Mouse (Mus musculus): Measurements from ENCODE around the gene F2r. TPM values are rescaled to one million over a fixed set of nuclear protein-coding genes. Genes with fewer than 3 reads are reported as not detected.
A peak's percentile ranks its signal among the peaks of the same experiment; 100 is the strongest.

The F2r gene
- polyA plus RNA-seq (2014; fragmentation: Nextera tagmentation; extraction: Ambion mirVana) = 142 and 156 TPM in 2 replicates

- Histone ChIP-seq H3K27me3 (replicated peaks; ENCODE audit: control insufficient read depth, insufficient read depth, low read length) (no peaks in the 10 kb centered on the region), H3K4me3 (ENCODE audit: low read depth, low read length) (peak within 1 kb of the TSS; percentile 92), H3K4me1 (replicated peaks; ENCODE audit: control insufficient read depth, insufficient read depth, low read length) (peaks cover 28% of the 10 kb centered on the region), H3K9me3 (ENCODE audit: control insufficient read depth, low read length) (no peaks in the 10 kb centered on the region), H3K27ac (ENCODE audit: low read depth, low read length) (peak within 1 kb of the TSS; percentile 88), H3K9ac (ENCODE audit: low read depth, low read length) (peak within 1 kb of the TSS; percentile 97), H3K4me2 (peak within 1 kb of the TSS; percentile 82), H3K36me3 (ENCODE audit: control insufficient read depth, insufficient read depth, low read length) (peaks cover 7% of the 10 kb centered on the region; the same call in 1 of the 2 replicates)
- DNase-seq (ENCODE audit: low spot score) (peak; percentile 89), ATAC-seq (replicated peaks; ENCODE audit: low FRiP score) (peak; percentile 89)
- WGBS = under 1% methylated on average over 42 of the region's 42 CpGs
Measured at GRCm38 (mm10) chr13:95618309-95618712, at the start of gene F2r. TSS of gene F2r (minus strand) at chr13:95618487.

- H3K27me3 ChIP-seq (replicated peaks; ENCODE audit: control insufficient read depth, insufficient read depth, low read length) = no peaks in the 10 kb centered on the region
- no peak overlapping the region for H3K4me2 ChIP-seq
- ATAC-seq (replicated peaks; ENCODE audit: low FRiP score) = no peak
- H3K9ac ChIP-seq (ENCODE audit: low read depth, low read length) = no peak overlapping the region
- H3K27ac ChIP-seq (ENCODE audit: low read depth, low read length) = no peak overlapping the region
- H3K9me3 ChIP-seq (ENCODE audit: control insufficient read depth, low read length) = peaks cover 3% of the 10 kb centered on the region
- DNase-seq (ENCODE audit: low spot score) = no peak
- WGBS = 36% methylated on average over 7 of the region's 7 CpGs
- no peak overlapping the region for H3K4me3 ChIP-seq (ENCODE audit: low read depth, low read length)
- peaks cover 6% of the 10 kb centered on the region for H3K4me1 ChIP-seq (replicated peaks; ENCODE audit: control insufficient read depth, insufficient read depth, low read length)
- peaks cover 14% of the 10 kb centered on the region for H3K36me3 ChIP-seq (ENCODE audit: control insufficient read depth, insufficient read depth, low read length)
Measured at GRCm38 (mm10) chr13:95667260-95667659, 49.0 kb upstream of the F2r start.

GRCm38 (mm10) chr13:95665644-95666356, 47.5 kb upstream of the F2r start:
- H3K36me3 ChIP-seq (ENCODE audit: control insufficient read depth, insufficient read depth, low read length) = peaks cover 19% of the 10 kb centered on the region
- WGBS = 92% methylated on average over 13 of the region's 13 CpGs

GRCm38 (mm10) chr13:95663834-95664233, 45.5 kb upstream of the F2r start:
- Histone ChIP-seq H3K4me2 (no peak overlapping the region), H3K27ac (ENCODE audit: low read depth, low read length) (no peak overlapping the region), H3K4me3 (ENCODE audit: low read depth, low read length) (no peak overlapping the region), H3K36me3 (ENCODE audit: control insufficient read depth, insufficient read depth, low read length) (peaks cover 15% of the 10 kb centered on the region), H3K27me3 (replicated peaks; ENCODE audit: control insufficient read depth, insufficient read depth, low read length) (no peaks in the 10 kb centered on the region), H3K9ac (ENCODE audit: low read depth, low read length) (no peak overlapping the region), H3K9me3 (ENCODE audit: control insufficient read depth, low read length) (peaks cover 1% of the 10 kb centered on the region), H3K4me1 (replicated peaks; ENCODE audit: control insufficient read depth, insufficient read depth, low read length) (0 out of 2 replicates have a peak, but pooled peaks cover 2% of the 10 kb centered on the region)
- DNase-seq (ENCODE audit: low spot score) (no peak), ATAC-seq (replicated peaks; ENCODE audit: low FRiP score) (no peak)
- WGBS = 92% methylated on average over 4 of the region's 4 CpGs

More at GRCm38 (mm10) chr13:95665644-95666356, 47.5 kb upstream of the F2r start:
- DNase-seq (ENCODE audit: low spot score) = no peak
- H3K4me2 ChIP-seq = no peak overlapping the region
- H3K27me3 ChIP-seq (replicated peaks; ENCODE audit: control insufficient read depth, insufficient read depth, low read length) = no peaks in the 10 kb centered on the region
- ATAC-seq (replicated peaks; ENCODE audit: low FRiP score) = no peak
- no peak overlapping the region for H3K4me3 ChIP-seq (ENCODE audit: low read depth, low read length)
- peaks cover 3% of the 10 kb centered on the region for H3K9me3 ChIP-seq (ENCODE audit: control insufficient read depth, low read length)
- H3K4me1 ChIP-seq (replicated peaks; ENCODE audit: control insufficient read depth, insufficient read depth, low read length) = peaks cover 3% of the 10 kb centered on the region; the same call in 1 of the 2 replicates
- no peak overlapping the region for H3K27ac ChIP-seq (ENCODE audit: low read depth, low read length)
- H3K9ac ChIP-seq (ENCODE audit: low read depth, low read length) = no peak overlapping the region

GRCm38 (mm10) chr13:95659432-95659831, 41.1 kb upstream of the F2r start:
- DNase-seq (ENCODE audit: low spot score) (no peak), ATAC-seq (replicated peaks; ENCODE audit: low FRiP score) (no peak)
- Histone ChIP-seq H3K4me3 (ENCODE audit: low read depth, low read length) (no peak overlapping the region), H3K36me3 (ENCODE audit: control insufficient read depth, insufficient read depth, low read length) (peaks cover 17% of the 10 kb centered on the region), H3K9me3 (ENCODE audit: control insufficient read depth, low read length) (no peaks in the 10 kb centered on the region; the same call in 1 of the 2 replicates), H3K4me2 (no peak overlapping the region), H3K4me1 (replicated peaks; ENCODE audit: control insufficient read depth, insufficient read depth, low read length) (peaks cover 35% of the 10 kb centered on the region), H3K27ac (ENCODE audit: low read depth, low read length) (no peak overlapping the region), H3K27me3 (replicated peaks; ENCODE audit: control insufficient read depth, insufficient read depth, low read length) (no peaks in the 10 kb centered on the region), H3K9ac (ENCODE audit: low read depth, low read length) (no peak overlapping the region)
- WGBS = 79% methylated on average over 7 of the region's 7 CpGs

- peak overlapping the region; percentile 44 for H3K4me2 ChIP-seq
- H3K27ac ChIP-seq (ENCODE audit: low read depth, low read length) = peak overlapping the region; percentile 62
- H3K9ac ChIP-seq (ENCODE audit: low read depth, low read length) = no peak overlapping the region
- peaks cover 51% of the 10 kb centered on the region for H3K4me1 ChIP-seq (replicated peaks; ENCODE audit: control insufficient read depth, insufficient read depth, low read length)
- peak; percentile 69 for DNase-seq (ENCODE audit: low spot score)
- no peak overlapping the region for H3K4me3 ChIP-seq (ENCODE audit: low read depth, low read length)
- H3K9me3 ChIP-seq (ENCODE audit: control insufficient read depth, low read length) = no peaks in the 10 kb centered on the region
- peaks cover 12% of the 10 kb centered on the region for H3K36me3 ChIP-seq (ENCODE audit: control insufficient read depth, insufficient read depth, low read length)
- peak; percentile 90 for ATAC-seq (replicated peaks; ENCODE audit: low FRiP score)
- WGBS = 18% methylated on average over 9 of the region's 9 CpGs
- H3K27me3 ChIP-seq (replicated peaks; ENCODE audit: control insufficient read depth, insufficient read depth, low read length) = no peaks in the 10 kb centered on the region
Measured at GRCm38 (mm10) chr13:95657171-95657570, 38.9 kb upstream of the F2r start.

- H3K27ac ChIP-seq (ENCODE audit: low read depth, low read length) = peak overlapping the region; percentile 35; the same call in 1 of the 2 replicates
- ATAC-seq (replicated peaks; ENCODE audit: low FRiP score) = no peak
- no peak overlapping the region for H3K4me2 ChIP-seq
- 53% methylated on average over 9 of the region's 9 CpGs for WGBS
- DNase-seq (ENCODE audit: low spot score) = no peak
- no peak overlapping the region for H3K9ac ChIP-seq (ENCODE audit: low read depth, low read length)
- no peaks in the 10 kb centered on the region for H3K9me3 ChIP-seq (ENCODE audit: control insufficient read depth, low read length)
- peaks cover 7% of the 10 kb centered on the region; the same call in 1 of the 2 replicates for H3K36me3 ChIP-seq (ENCODE audit: control insufficient read depth, insufficient read depth, low read length)
- no peak overlapping the region for H3K4me3 ChIP-seq (ENCODE audit: low read depth, low read length)
- no peaks in the 10 kb centered on the region for H3K27me3 ChIP-seq (replicated peaks; ENCODE audit: control insufficient read depth, insufficient read depth, low read length)
- peaks cover 51% of the 10 kb centered on the region for H3K4me1 ChIP-seq (replicated peaks; ENCODE audit: control insufficient read depth, insufficient read depth, low read length)
Measured at GRCm38 (mm10) chr13:95655284-95655683, 37.0 kb upstream of the F2r start.

- 49% methylated on average over 4 of the region's 4 CpGs for WGBS
Measured at GRCm38 (mm10) chr13:95653696-95654095, 35.4 kb upstream of the F2r start.

More at GRCm38 (mm10) chr13:95653696-95654095, 35.4 kb upstream of the F2r start:
- Histone ChIP-seq H3K4me1 (replicated peaks; ENCODE audit: control insufficient read depth, insufficient read depth, low read length) (peaks cover 48% of the 10 kb centered on the region), H3K4me2 (no peak overlapping the region), H3K4me3 (ENCODE audit: low read depth, low read length) (no peak overlapping the region), H3K27me3 (replicated peaks; ENCODE audit: control insufficient read depth, insufficient read depth, low read length) (no peaks in the 10 kb centered on the region), H3K9ac (ENCODE audit: low read depth, low read length) (no peak overlapping the region), H3K27ac (ENCODE audit: low read depth, low read length) (no peak overlapping the region), H3K36me3 (ENCODE audit: control insufficient read depth, insufficient read depth, low read length) (0 out of 2 replicates have a peak, but pooled peaks cover 3% of the 10 kb centered on the region), H3K9me3 (ENCODE audit: control insufficient read depth, low read length) (no peaks in the 10 kb centered on the region)
- DNase-seq (ENCODE audit: low spot score) = no peak
- no peak for ATAC-seq (replicated peaks; ENCODE audit: low FRiP score)
